Mouse (Mus musculus): ENCODE measurements around the gene Hoxa10. TPM values are rescaled to one million over a fixed set of nuclear protein-coding genes. Genes with fewer than 3 reads are reported as not detected.

Hoxa10 gene
- polyA plus RNA-seq, 1 experiment from 2014 or later: not detected

GRCm38 (mm10) chr6:52201269-52201668, 39.4 kb downstream of the Hoxa10 start:
- H3K27me3 ChIP-seq (replicated peaks; ENCODE audit: insufficient read depth, low read length): peaks cover 14% of the 10 kb centered on the region; the same call in 1 of the 2 replicates
- no peak for DNase-seq (ENCODE audit: low spot score)
- TF ChIP-seq EP300 (IDR thresholded peaks at IDR 0.05): no peak
- TF ChIP-seq CTCF (IDR thresholded peaks at IDR 0.05): no peak
- peak overlapping the region; percentile 83 for H3K27ac ChIP-seq (ENCODE audit: low read length)
- H3K9me3 ChIP-seq (ENCODE audit: low read length): no peaks in the 10 kb centered on the region
- 67% methylated on average over 1 of the region's 1 CpGs for WGBS
- no peak for ATAC-seq
- no peaks in the 10 kb centered on the region; the same call in 1 of the 2 replicates for H3K4me1 ChIP-seq (ENCODE audit: insufficient read depth, low read depth, low read length)
- peak overlapping the region; percentile 20; the same call in 1 of the 2 replicates for H3K9ac ChIP-seq (replicated peaks; ENCODE audit: low read depth)
- peak overlapping the region; percentile 22 for H3K4me3 ChIP-seq (ENCODE audit: low read depth, low read length)
- H3K4me2 ChIP-seq (replicated peaks; ENCODE audit: low read depth, low read length): peak overlapping the region; percentile 55
- H3K36me3 ChIP-seq (ENCODE audit: insufficient read depth, low read length): no peaks in the 10 kb centered on the region

GRCm38 (mm10) chr6:52200751-52201250, 39.9 kb downstream of the Hoxa10 start:
- TF ChIP-seq EP300 (IDR thresholded peaks at IDR 0.05) (no peak), CTCF (IDR thresholded peaks at IDR 0.05) (no peak)
- H3K4me1 ChIP-seq (ENCODE audit: insufficient read depth, low read depth, low read length): no peaks in the 10 kb centered on the region; the same call in 1 of the 2 replicates
- H3K36me3 ChIP-seq (ENCODE audit: insufficient read depth, low read length): no peaks in the 10 kb centered on the region
- H3K4me2 ChIP-seq (replicated peaks; ENCODE audit: low read depth, low read length): peak overlapping the region; percentile 55
- H3K27ac ChIP-seq (ENCODE audit: low read length): peak overlapping the region; percentile 83
- no peak for ATAC-seq
- DNase-seq (ENCODE audit: low spot score): no peak
- H3K4me3 ChIP-seq (ENCODE audit: low read depth, low read length): peak overlapping the region; percentile 22
- no peaks in the 10 kb centered on the region for H3K9me3 ChIP-seq (ENCODE audit: low read length)
- WGBS: 21% methylated on average over 10 of the region's 10 CpGs
- H3K9ac ChIP-seq (replicated peaks; ENCODE audit: low read depth): peak overlapping the region; percentile 20
- peaks cover 9% of the 10 kb centered on the region; the same call in 1 of the 2 replicates for H3K27me3 ChIP-seq (replicated peaks; ENCODE audit: insufficient read depth, low read length)

- no peaks in the 10 kb centered on the region; the same call in 1 of the 2 replicates for H3K4me1 ChIP-seq (ENCODE audit: insufficient read depth, low read depth, low read length)
- ATAC-seq: no peak
- TF ChIP-seq EP300 (IDR thresholded peaks at IDR 0.05) (no peak), CTCF (IDR thresholded peaks at IDR 0.05) (no peak)
- peak overlapping the region; percentile 83 for H3K27ac ChIP-seq (ENCODE audit: low read length)
- no peaks in the 10 kb centered on the region for H3K9me3 ChIP-seq (ENCODE audit: low read length)
- no peaks in the 10 kb centered on the region for H3K36me3 ChIP-seq (ENCODE audit: insufficient read depth, low read length)
- H3K9ac ChIP-seq (replicated peaks; ENCODE audit: low read depth): peak overlapping the region; percentile 20; the same call in 1 of the 2 replicates
- H3K27me3 ChIP-seq (replicated peaks; ENCODE audit: insufficient read depth, low read length): peaks cover 9% of the 10 kb centered on the region; the same call in 1 of the 2 replicates
- 9% methylated on average over 30 of the region's 30 CpGs for WGBS
- peak; percentile 76 for DNase-seq (ENCODE audit: low spot score)
- peak overlapping the region; percentile 22; the same call in 1 of the 2 replicates for H3K4me3 ChIP-seq (ENCODE audit: low read depth, low read length)
- peak overlapping the region; percentile 55 for H3K4me2 ChIP-seq (replicated peaks; ENCODE audit: low read depth, low read length)
These were observed 40.4 kb downstream of the Hoxa10 start for GRCm38 (mm10) chr6:52200073-52200750.

- ATAC-seq (peak; percentile 84), DNase-seq (ENCODE audit: low spot score) (peak; percentile 91)
- TF ChIP-seq EP300 (IDR thresholded peaks at IDR 0.05) (no peak; the same call in 1 of the 2 replicates), CTCF (IDR thresholded peaks at IDR 0.05) (peak; percentile 71)
- no peak overlapping the region for H3K4me3 ChIP-seq (ENCODE audit: low read depth, low read length)
- H3K36me3 ChIP-seq (ENCODE audit: insufficient read depth, low read length): no peaks in the 10 kb centered on the region
- H3K4me1 ChIP-seq (ENCODE audit: insufficient read depth, low read depth, low read length): no peaks in the 10 kb centered on the region
- WGBS: 12% methylated on average over 10 of the region's 10 CpGs
- H3K9me3 ChIP-seq (ENCODE audit: low read length): no peaks in the 10 kb centered on the region
- H3K27ac ChIP-seq (ENCODE audit: low read length): peak overlapping the region; percentile 76
- no peak overlapping the region for H3K9ac ChIP-seq (replicated peaks; ENCODE audit: low read depth)
- H3K4me2 ChIP-seq (replicated peaks; ENCODE audit: low read depth, low read length): peak overlapping the region; percentile 25
- H3K27me3 ChIP-seq (replicated peaks; ENCODE audit: insufficient read depth, low read length): 0 out of 2 replicates have a peak, but pooled peaks cover 9% of the 10 kb centered on the region
These were observed 43.4 kb downstream of the Hoxa10 start for GRCm38 (mm10) chr6:52197271-52197670.

- no peaks in the 10 kb centered on the region for H3K9me3 ChIP-seq (ENCODE audit: low read length)
- no peak for DNase-seq (ENCODE audit: low spot score)
- H3K27ac ChIP-seq (ENCODE audit: low read length): peak overlapping the region; percentile 57; the same call in 1 of the 2 replicates
- no peak for TF ChIP-seq EP300 (IDR thresholded peaks at IDR 0.05)
- TF ChIP-seq CTCF (IDR thresholded peaks at IDR 0.05): no peak
- no peaks in the 10 kb centered on the region for H3K36me3 ChIP-seq (ENCODE audit: insufficient read depth, low read length)
- no peak overlapping the region for H3K4me3 ChIP-seq (ENCODE audit: low read depth, low read length)
- ATAC-seq: peak; percentile 37
- H3K4me1 ChIP-seq (ENCODE audit: insufficient read depth, low read depth, low read length): no peaks in the 10 kb centered on the region
- no peak overlapping the region for H3K9ac ChIP-seq (replicated peaks; ENCODE audit: low read depth)
- peak overlapping the region; percentile 25 for H3K4me2 ChIP-seq (replicated peaks; ENCODE audit: low read depth, low read length)
- H3K27me3 ChIP-seq (replicated peaks; ENCODE audit: insufficient read depth, low read length): 0 out of 2 replicates have a peak, but pooled peaks cover 9% of the 10 kb centered on the region
- 19% methylated on average over 9 of the region's 9 CpGs for WGBS
These were observed 43.8 kb downstream of the Hoxa10 start for GRCm38 (mm10) chr6:52196811-52197210.

GRCm38 (mm10) chr6:52194690-52195089, 46.0 kb downstream of the Hoxa10 start:
- DNase-seq (ENCODE audit: low spot score) (no peak), ATAC-seq (no peak)
- no peak overlapping the region for H3K4me2 ChIP-seq (replicated peaks; ENCODE audit: low read depth, low read length)
- H3K9me3 ChIP-seq (ENCODE audit: low read length): no peaks in the 10 kb centered on the region
- peaks cover 3% of the 10 kb centered on the region; the same call in 1 of the 2 replicates for H3K4me1 ChIP-seq (ENCODE audit: insufficient read depth, low read depth, low read length)
- no peaks in the 10 kb centered on the region for H3K36me3 ChIP-seq (ENCODE audit: insufficient read depth, low read length)
- 0 out of 2 replicates have a peak, but pooled peaks cover 6% of the 10 kb centered on the region for H3K27me3 ChIP-seq (replicated peaks; ENCODE audit: insufficient read depth, low read length)
- H3K9ac ChIP-seq (replicated peaks; ENCODE audit: low read depth): no peak overlapping the region
- no peak overlapping the region for H3K4me3 ChIP-seq (ENCODE audit: low read depth, low read length)
- WGBS: 12% methylated on average over 10 of the region's 10 CpGs
- H3K27ac ChIP-seq (ENCODE audit: low read length): peak overlapping the region; percentile 1; the same call in 1 of the 2 replicates
- no peak for TF ChIP-seq EP300 (IDR thresholded peaks at IDR 0.05)
- no peak for TF ChIP-seq CTCF (IDR thresholded peaks at IDR 0.05)
